8 mouse cellular contexts compared by ENCODE assay signal in the genomic region with DNA sequence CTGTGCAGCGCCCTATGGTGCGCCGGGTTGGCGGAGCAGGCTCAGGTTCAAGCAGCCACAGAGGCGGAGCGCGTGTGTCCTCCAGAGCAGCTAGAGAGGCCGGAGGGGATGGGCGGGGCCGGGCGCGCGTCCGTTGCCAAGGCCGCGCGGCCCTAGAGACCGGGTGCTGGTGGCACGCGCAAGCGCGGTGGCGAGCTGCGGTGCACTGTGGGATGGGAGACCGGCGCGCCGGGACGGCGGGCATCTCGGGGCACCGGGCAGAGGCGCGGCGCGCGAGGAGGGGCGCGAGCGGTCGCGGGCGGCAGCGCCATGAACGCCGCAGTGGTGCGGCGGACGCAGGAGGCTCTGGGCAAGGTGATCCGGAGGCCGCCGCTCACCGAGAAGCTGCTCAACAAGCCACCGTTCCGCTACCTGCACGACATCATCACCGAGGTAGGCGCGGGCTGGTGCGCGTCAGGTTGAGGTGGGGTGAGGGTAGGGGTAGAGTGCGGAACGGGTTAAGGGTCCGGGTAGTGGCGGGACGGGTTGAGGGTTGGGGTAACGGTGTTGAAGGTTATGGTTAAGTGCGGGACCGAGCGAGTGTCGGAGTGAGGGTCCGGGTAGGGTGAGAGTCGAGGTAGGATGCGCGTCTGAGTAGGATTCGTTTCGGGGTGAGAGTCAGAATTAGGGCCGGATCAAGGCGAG. TPM values are rescaled to one million over a fixed set of nuclear protein-coding genes. Genes with fewer than 3 reads are reported as not detected.
A peak's percentile ranks its signal among the peaks of the same experiment; 100 is the strongest.
DNase-seq lines count a peak whose midpoint lies in the region; ATAC-seq and TF ChIP-seq lines count a peak whose summit lies in the region.

A gene (plus strand): TSS at position 191 of the 684 bp plus-strand sequence.

- H3K9ac ChIP-seq in forebrain, embryonic 11.5 days (ENCODE audit: low read length), result peak within 1 kb of the TSS; percentile 84
- peak within 1 kb of the TSS; percentile 76 for H3K9ac ChIP-seq in heart, postnatal 0 days (replicated peaks; ENCODE audit: low read depth, low read length)
- peak within 1 kb of the TSS; percentile 79 for H3K9ac ChIP-seq in liver, embryonic 16.5 days (ENCODE audit: low read depth, low read length)
- H3K9ac ChIP-seq in neural tube, embryonic 13.5 days, result peak within 1 kb of the TSS; percentile 91

- under 1% methylated on average over 79 of the region's 79 CpGs for WGBS in forebrain, embryonic 11.5 days
- under 1% methylated on average over 72 of the region's 79 CpGs for WGBS in heart, postnatal 0 days
- under 1% methylated on average over 79 of the region's 79 CpGs for WGBS in liver, embryonic 16.5 days (ENCODE audit: insufficient replicate concordance)
- WGBS in neural tube, embryonic 13.5 days, result under 1% methylated on average over 79 of the region's 79 CpGs

- no peaks in the 10 kb centered on the region; the same call in 1 of the 2 replicates for H3K27me3 ChIP-seq in forebrain, embryonic 11.5 days (ENCODE audit: control insufficient read depth, insufficient read depth, low read length)
- H3K27me3 ChIP-seq in heart, postnatal 0 days (ENCODE audit: control insufficient read depth, insufficient read depth, low read length), result no peaks in the 10 kb centered on the region
- H3K27me3 ChIP-seq in liver, embryonic 16.5 days (ENCODE audit: control insufficient read depth, insufficient read depth, low read depth, low read length), result no peaks in the 10 kb centered on the region
- no peaks in the 10 kb centered on the region for H3K27me3 ChIP-seq in neural tube, embryonic 13.5 days
- H3K27me3 ChIP-seq in testis, adult 2 months (ENCODE audit: control insufficient read depth, insufficient read depth, low read length), result no peaks in the 10 kb centered on the region

- no peaks in the 10 kb centered on the region for H3K9me3 ChIP-seq in forebrain, embryonic 11.5 days (ENCODE audit: control insufficient read depth, low read length)
- no peaks in the 10 kb centered on the region for H3K9me3 ChIP-seq in heart, postnatal 0 days (replicated peaks; ENCODE audit: control insufficient read depth, low read length)
- no peaks in the 10 kb centered on the region for H3K9me3 ChIP-seq in liver, embryonic 16.5 days (replicated peaks; ENCODE audit: control insufficient read depth, low read length)
- H3K9me3 ChIP-seq in neural tube, embryonic 13.5 days, result no peaks in the 10 kb centered on the region

- H3K4me3 ChIP-seq in forebrain, embryonic 11.5 days (ENCODE audit: low read depth, low read length), result peak within 1 kb of the TSS; percentile 92
- peak within 1 kb of the TSS; percentile 96 for H3K4me3 ChIP-seq in heart, postnatal 0 days (ENCODE audit: low read depth, low read length)
- H3K4me3 ChIP-seq in liver, embryonic 16.5 days (ENCODE audit: low read depth, low read length), result peak within 1 kb of the TSS; percentile 82
- H3K4me3 ChIP-seq in neural tube, embryonic 13.5 days, result peak within 1 kb of the TSS; percentile 92
- peak within 1 kb of the TSS; percentile 93 for H3K4me3 ChIP-seq in testis, adult 2 months (ENCODE audit: control insufficient read depth, low read depth, low read length)

- H3K27ac ChIP-seq in forebrain, embryonic 11.5 days (ENCODE audit: low read depth, low read length), result no peak within 1 kb of the TSS
- no peak within 1 kb of the TSS for H3K27ac ChIP-seq in heart, postnatal 0 days (ENCODE audit: low read depth)
- H3K27ac ChIP-seq in liver, embryonic 16.5 days (ENCODE audit: low read length), result no peak within 1 kb of the TSS
- 0 out of 2 replicates have a peak within 1 kb of the TSS, but pooled peaks have one; percentile 28 for H3K27ac ChIP-seq in neural tube, embryonic 13.5 days (replicated peaks)
- peak within 1 kb of the TSS; percentile 39 for H3K27ac ChIP-seq in testis, adult 2 months (ENCODE audit: control insufficient read depth, insufficient read depth, low read depth, low read length)

- peak; percentile 45; the same call in 1 of the 2 replicates for TF ChIP-seq POLR2A in testis, adult 2 months (IDR thresholded peaks at IDR 0.05; ENCODE audit: control insufficient read depth, low read depth, low read length)

- no peak for TF ChIP-seq CTCF in heart, postnatal 0 days (IDR thresholded peaks at IDR 0.05; ENCODE audit: low read depth)
- TF ChIP-seq CTCF in testis, adult 2 months (IDR thresholded peaks at IDR 0.05; ENCODE audit: control insufficient read depth, insufficient read depth, insufficient replicate concordance, low read depth, low read length), result no peak

- ATAC-seq in forebrain, embryonic 11.5 days (replicated peaks; ENCODE audit: low FRiP score), result peak; percentile 97
- ATAC-seq in heart, postnatal 0 days (ENCODE audit: insufficient read depth, low read depth), result peak; percentile 99
- peak; percentile 100 for ATAC-seq in liver, embryonic 16.5 days (ENCODE audit: low read depth)
- peak; percentile 98 for ATAC-seq in neural tube, embryonic 13.5 days (ENCODE audit: low read depth)

- peak within 1 kb of the TSS; percentile 88 for H3K4me2 ChIP-seq in forebrain, embryonic 11.5 days (ENCODE audit: low read depth, low read length, severe bottlenecking)
- peak within 1 kb of the TSS; percentile 97 for H3K4me2 ChIP-seq in heart, postnatal 0 days (ENCODE audit: low read depth, low read length)
- H3K4me2 ChIP-seq in liver, embryonic 16.5 days (ENCODE audit: low read depth, low read length), result peak within 1 kb of the TSS; percentile 96
- peak within 1 kb of the TSS; percentile 94 for H3K4me2 ChIP-seq in neural tube, embryonic 13.5 days

- H3K4me1 ChIP-seq in forebrain, embryonic 11.5 days (replicated peaks; ENCODE audit: control insufficient read depth, insufficient read depth, low read length), result peaks cover 10% of the 10 kb centered on the region; the same call in 1 of the 2 replicates
- H3K4me1 ChIP-seq in heart, postnatal 0 days (ENCODE audit: control insufficient read depth, insufficient read depth), result peaks cover 7% of the 10 kb centered on the region
- peaks cover 12% of the 10 kb centered on the region for H3K4me1 ChIP-seq in liver, embryonic 16.5 days (ENCODE audit: control insufficient read depth, low read depth, low read length)
- H3K4me1 ChIP-seq in neural tube, embryonic 13.5 days (replicated peaks), result peaks cover 22% of the 10 kb centered on the region
- peaks cover 8% of the 10 kb centered on the region for H3K4me1 ChIP-seq in testis, adult 2 months (ENCODE audit: control insufficient read depth, insufficient read depth, low read length)

- no peak for TF ChIP-seq EP300 in heart, postnatal 0 days (IDR thresholded peaks at IDR 0.05; ENCODE audit: low read depth)

- no peaks in the 10 kb centered on the region; the same call in 1 of the 2 replicates for H3K36me3 ChIP-seq in forebrain, embryonic 11.5 days (ENCODE audit: control insufficient read depth, insufficient read depth, low read length)
- H3K36me3 ChIP-seq in heart, postnatal 0 days (replicated peaks; ENCODE audit: control insufficient read depth, insufficient read depth, low read length), result peaks cover 3% of the 10 kb centered on the region; the same call in 1 of the 2 replicates
- no peaks in the 10 kb centered on the region for H3K36me3 ChIP-seq in liver, embryonic 16.5 days (ENCODE audit: control insufficient read depth, insufficient read depth)
- peaks cover 4% of the 10 kb centered on the region for H3K36me3 ChIP-seq in neural tube, embryonic 13.5 days
- H3K36me3 ChIP-seq in testis, adult 2 months (ENCODE audit: control insufficient read depth, insufficient read depth, low read length), result no peaks in the 10 kb centered on the region

- peak; percentile 70 to 74 for DNase-seq in CD8-positive naive resting alpha-beta T cell, adult 2 months (ENCODE audit: low read depth in 2 of 2, low spot score in 2 of 2)
- peak; percentile 74 for DNase-seq in c-Kit-positive CD71-negative TER-119-negative erythroid progenitor cells, embryonic 14.5 days (ENCODE audit: low read depth)
- DNase-seq in forebrain, embryonic 11.5 days (ENCODE audit: low spot score), result peak; percentile 97
- DNase-seq in heart, postnatal 0 days (ENCODE audit: low spot score), result peak; percentile 90
- DNase-seq in kidney, postnatal 4 days, result peak; percentile 96 to 98

RNA-seq across cellular contexts. Expression of the gene that starts here (rescaled TPM):
- polyA plus RNA-seq in forebrain, embryonic 11.5 days (2014; fragmentation: Nextera tagmentation; extraction: Ambion mirVana), result 9.1 and 10.3 TPM in 2 replicates
- total RNA-seq in heart, postnatal 0 days (2014; rRNA removed; ENCODE audit: low replicate concordance), result 2.0 and 3.4 TPM in 2 replicates
- polyA plus RNA-seq in heart, postnatal 0 days (2015; fragmentation: Nextera tagmentation; extraction: Ambion mirVana), result 2.8 TPM in 2 replicates
- polyA plus RNA-seq in liver, embryonic 16.5 days (2015; fragmentation: Nextera tagmentation; extraction: Ambion mirVana), result 1.5 and 2.0 TPM in 2 replicates
- 9.2 and 10.4 TPM in 2 replicates for polyA plus RNA-seq in neural tube, embryonic 13.5 days (2015; fragmentation: Nextera tagmentation; extraction: Ambion mirVana)
- 32.0 and 32.5 TPM in 2 replicates for polyA plus RNA-seq in testis, adult 2 months (2012; rRNA removed)

Comparison
In these comparisons a context has a peak if more than half of its experiments do, and no peak if none do; other contexts are left out.
1. H3K27ac ChIP-seq: peak in neural tube, embryonic 13.5 days (single experiment) and testis, adult 2 months (single experiment); none in forebrain, embryonic 11.5 days (single experiment), heart, postnatal 0 days (single experiment) and liver, embryonic 16.5 days (single experiment).
2. Peak in every context shown above with its lines, with median percentiles within 50 percentile points of each other: DNase-seq, ATAC-seq, H3K4me2 ChIP-seq, H3K4me3 ChIP-seq and H3K9ac ChIP-seq.